Mouse (Mus musculus) embryonic facial prominence, embryonic 12.5 days (tissue): ENCODE results near the gene Snx22. TPM values are rescaled to one million over a fixed set of nuclear protein-coding genes. Genes with fewer than 3 reads are reported as not detected.

Source experiments
- ATAC-seq: fragments of 200-750 bp; cut with Nextera tagmentation; 2 replicates; pipeline ENCODE4 v1.8.0; 2017; ENCODE audit not compliant: insufficient number of reproducible peaks, insufficient read depth, low FRiP score, low TSS enrichment
- H3K27ac ChIP-seq: fragments of 300-500 bp; sonication (generic); 2 replicates; pipeline ENCODE4 v1.5.1; 2016; ENCODE audit warnings: mild to moderate bottlenecking
- H3K27me3 ChIP-seq: fragments of 300-500 bp; sonication (generic); 2 replicates; pipeline ENCODE4 v1.6.1; 2016; ENCODE audit warnings: mild to moderate bottlenecking, moderate library complexity
- H3K36me3 ChIP-seq: fragments of 300-500 bp; sonication (generic); 2 replicates; pipeline ENCODE4 v1.6.1; 2016; ENCODE audit warnings: mild to moderate bottlenecking
- H3K4me1 ChIP-seq: fragments of 300-500 bp; sonication (generic); 2 replicates; pipeline ENCODE4 v1.6.1; 2016
- H3K4me2 ChIP-seq: fragments of 300-500 bp; sonication (generic); replicated peaks from 2 replicates; pipeline ENCODE4 v1.6.1; 2016; ENCODE audit warnings: mild to moderate bottlenecking, moderate library complexity
- H3K4me3 ChIP-seq: fragments of 300-500 bp; sonication (generic); 2 replicates; pipeline ENCODE4 v1.5.1; 2016; ENCODE audit warnings: mild to moderate bottlenecking
- H3K9ac ChIP-seq: fragments of 300-500 bp; sonication (generic); 2 replicates; pipeline ENCODE4 v1.6.1; 2016; ENCODE audit warnings: mild to moderate bottlenecking, moderate library complexity
- H3K9me3 ChIP-seq: fragments of 300-500 bp; sonication (generic); 2 replicates; pipeline ENCODE4 v1.6.1; 2016; ENCODE audit warnings: mild to moderate bottlenecking, moderate library complexity
- WGBS: fragments of 180-500 bp; shearing (Covaris S2); methylation state at CpG from one replicate; pipeline ENCODE4 v1.1.7; 2016; 5-methylcytosine and 5-hydroxymethylcytosine counted together
- polyA plus RNA-seq: library from polyadenylated mRNA; unstranded; fragments of >200 nt; fragmentation: Nextera tagmentation; extraction: Ambion mirVana; gene quantifications from 2 replicates; pipeline ENCODE4 v1.2.1, GENCODE M21; 2016

Snx22 gene
- polyA plus RNA-seq, 1 experiment from 2014 or later = 6.2 TPM

DNA sequence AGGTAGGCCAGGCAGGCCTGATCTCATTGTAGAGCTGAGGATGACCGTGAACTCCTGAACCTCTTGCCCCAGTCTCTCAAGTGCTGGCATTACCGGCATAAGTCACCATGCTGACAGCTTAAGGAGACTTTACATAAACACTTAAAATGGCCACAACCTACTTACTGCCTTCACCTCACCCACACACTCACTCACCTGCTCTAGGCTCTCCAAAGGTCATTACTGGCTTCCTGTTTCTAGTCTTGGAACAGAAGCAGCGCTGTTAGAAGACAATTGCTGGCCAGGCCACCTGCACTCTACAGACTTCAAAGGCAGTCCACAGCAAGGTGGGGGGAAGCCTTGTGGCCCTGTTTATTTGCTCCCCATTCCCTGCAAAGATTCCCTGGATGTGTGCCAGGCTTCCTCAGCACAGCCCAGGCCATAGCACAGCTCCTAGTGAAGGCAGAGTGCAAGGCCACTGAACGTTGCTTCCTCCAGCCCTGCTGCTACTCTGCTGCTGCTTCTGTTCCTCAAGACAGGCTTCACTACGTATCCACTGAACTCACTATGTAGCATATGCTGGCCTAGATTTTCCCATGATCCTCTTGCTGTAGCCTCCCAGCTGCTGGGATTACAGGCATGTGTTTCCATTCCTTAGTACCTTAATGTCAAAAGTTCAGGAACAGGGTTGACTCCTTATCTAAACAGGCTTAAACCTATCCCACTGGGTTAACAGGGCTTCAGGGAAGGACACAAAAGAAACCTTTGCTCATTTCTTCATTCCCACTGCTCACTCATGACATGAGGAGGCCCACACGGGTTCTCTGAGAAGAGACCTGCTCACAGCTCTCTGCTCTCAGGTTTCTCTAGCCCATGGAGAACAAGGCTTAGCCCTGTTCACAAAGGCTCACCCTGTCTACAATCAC, 22.1 kb upstream of the Snx22 start:
- H3K27me3 ChIP-seq = no peaks in the 10 kb centered on the region
- WGBS = 63% methylated on average over 6 of the region's 6 CpGs
- H3K4me2 ChIP-seq = no peak overlapping the region
- H3K4me3 ChIP-seq = no peak overlapping the region
- H3K27ac ChIP-seq = peak overlapping the region; percentile 54
- ATAC-seq = no peak
- no peaks in the 10 kb centered on the region for H3K9me3 ChIP-seq
- peaks cover 11% of the 10 kb centered on the region; the same call in 1 of the 2 replicates for H3K4me1 ChIP-seq
- peaks cover 86% of the 10 kb centered on the region for H3K36me3 ChIP-seq
- no peak overlapping the region for H3K9ac ChIP-seq

DNA sequence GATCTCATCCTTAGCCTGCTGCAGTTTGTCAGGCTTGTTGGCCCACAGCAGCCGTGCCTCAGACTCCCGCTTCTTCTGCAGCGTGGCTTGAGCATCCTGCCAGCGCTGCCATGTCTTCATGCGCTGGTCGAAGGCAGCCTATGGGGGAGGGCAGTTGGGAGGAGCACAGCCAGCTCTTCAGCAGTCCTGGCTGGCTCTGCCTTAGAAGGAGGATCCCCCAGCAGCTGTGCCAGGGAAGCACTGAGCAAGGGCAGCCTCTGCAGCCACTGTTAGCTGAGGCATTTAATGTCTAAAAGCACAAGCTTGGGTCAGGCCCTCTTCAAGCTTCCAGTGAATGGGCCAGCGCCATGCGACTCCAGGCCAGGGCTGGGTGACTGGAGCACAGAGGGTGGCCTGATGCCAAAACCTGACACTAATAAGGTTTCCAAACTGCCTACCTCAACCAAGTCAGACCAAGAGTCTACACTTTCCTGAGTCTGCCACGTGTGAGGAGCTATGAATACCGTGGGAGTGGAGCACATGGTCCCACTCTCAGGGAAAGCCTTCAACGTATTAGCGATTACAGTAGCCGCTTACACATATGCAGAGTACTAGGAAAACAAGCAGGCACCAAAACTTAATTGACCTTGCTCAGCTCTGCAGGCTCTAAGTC, 21.2 kb upstream of the Snx22 start:
- Histone ChIP-seq H3K9ac (no peak overlapping the region), H3K27ac (0 out of 2 replicates have a peak overlapping the region, but pooled peaks have one; percentile 4), H3K27me3 (no peaks in the 10 kb centered on the region), H3K36me3 (peaks cover 81% of the 10 kb centered on the region), H3K9me3 (no peaks in the 10 kb centered on the region), H3K4me1 (peaks cover 11% of the 10 kb centered on the region; the same call in 1 of the 2 replicates), H3K4me3 (no peak overlapping the region), H3K4me2 (no peak overlapping the region)
- no peak for ATAC-seq
- 89% methylated on average over 13 of the region's 13 CpGs for WGBS

DNA sequence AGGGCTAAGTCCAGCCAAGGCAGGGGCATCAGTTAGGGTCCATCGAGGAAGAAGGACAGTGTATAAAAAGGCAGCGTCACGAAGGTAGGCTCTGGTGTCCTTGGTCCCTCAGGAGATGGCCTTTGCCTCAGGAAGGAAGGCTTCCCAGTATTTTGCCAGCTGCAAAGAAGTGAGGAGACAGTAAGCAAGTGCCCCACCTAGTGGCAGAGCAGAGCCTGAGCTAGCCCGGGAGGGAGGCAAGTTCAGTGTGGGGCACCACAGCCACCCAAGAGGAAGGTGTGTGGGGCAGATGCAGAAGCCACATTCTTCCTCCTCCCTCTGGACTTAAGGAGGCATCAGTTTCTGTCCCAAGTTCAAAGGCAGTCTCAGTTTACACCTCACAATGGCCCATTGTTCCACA, 18.9 kb upstream of the Snx22 start:
- no peaks in the 10 kb centered on the region for H3K27me3 ChIP-seq
- H3K4me1 ChIP-seq = peaks cover 11% of the 10 kb centered on the region; the same call in 1 of the 2 replicates
- 30% methylated on average over 4 of the region's 4 CpGs for WGBS
- no peak overlapping the region for H3K4me3 ChIP-seq
- no peak overlapping the region for H3K9ac ChIP-seq
- no peak overlapping the region for H3K4me2 ChIP-seq
- H3K27ac ChIP-seq = no peak overlapping the region; the same call in 1 of the 2 replicates
- peaks cover 60% of the 10 kb centered on the region for H3K36me3 ChIP-seq
- H3K9me3 ChIP-seq = no peaks in the 10 kb centered on the region
- no peak for ATAC-seq

DNA sequence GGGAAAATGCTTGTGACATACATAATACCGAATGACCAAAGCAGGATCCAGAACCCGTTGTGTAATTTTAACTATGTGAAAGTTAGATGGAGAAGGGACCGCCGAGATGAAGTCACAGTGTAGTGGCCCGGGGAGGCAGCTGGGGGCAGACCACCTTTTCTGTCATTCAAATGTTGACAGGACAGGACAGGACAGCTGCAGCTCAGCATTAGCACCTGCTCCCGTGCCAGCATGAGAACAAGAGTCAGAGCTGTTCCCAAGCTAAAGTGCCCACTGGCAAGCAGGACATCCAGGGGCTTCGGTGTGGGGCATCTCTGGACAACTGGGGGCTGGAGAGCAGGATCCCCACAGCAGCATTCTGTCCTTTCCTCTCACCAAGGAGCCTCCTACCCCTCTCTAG, 17.5 kb upstream of the Snx22 start:
- Histone ChIP-seq H3K4me2 (no peak overlapping the region), H3K4me3 (no peak overlapping the region), H3K27ac (no peak overlapping the region), H3K9ac (no peak overlapping the region), H3K9me3 (no peaks in the 10 kb centered on the region), H3K27me3 (no peaks in the 10 kb centered on the region), H3K36me3 (peaks cover 46% of the 10 kb centered on the region), H3K4me1 (0 out of 2 replicates have a peak, but pooled peaks cover 5% of the 10 kb centered on the region)
- 95% methylated on average over 7 of the region's 7 CpGs for WGBS
- no peak for ATAC-seq

DNA sequence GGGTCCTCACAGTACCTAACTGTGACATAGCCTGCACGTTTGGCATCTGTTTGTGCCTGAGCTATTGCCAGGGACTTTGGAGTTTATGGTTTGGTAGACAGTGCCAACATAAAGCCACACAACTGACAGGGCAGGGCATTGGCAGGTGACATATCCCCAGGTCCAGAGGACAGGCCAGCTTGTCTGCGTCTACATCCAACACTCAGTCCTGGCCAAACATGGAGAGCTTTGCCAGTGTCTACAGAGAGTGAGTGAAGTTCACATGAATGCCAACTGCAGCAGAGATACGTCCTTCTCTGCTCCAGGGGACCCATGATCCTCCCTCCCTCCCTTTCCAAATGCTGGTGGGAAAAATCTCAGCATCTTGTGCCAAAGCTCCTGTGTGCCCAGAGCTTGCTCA, 14.7 kb upstream of the Snx22 start:
- Histone ChIP-seq H3K27me3 (no peaks in the 10 kb centered on the region), H3K27ac (no peak overlapping the region), H3K9me3 (no peaks in the 10 kb centered on the region), H3K4me2 (no peak overlapping the region), H3K9ac (no peak overlapping the region), H3K4me3 (no peak overlapping the region), H3K4me1 (0 out of 2 replicates have a peak, but pooled peaks cover 5% of the 10 kb centered on the region), H3K36me3 (peaks cover 21% of the 10 kb centered on the region)
- ATAC-seq = no peak
- 91% methylated on average over 3 of the region's 3 CpGs for WGBS

DNA sequence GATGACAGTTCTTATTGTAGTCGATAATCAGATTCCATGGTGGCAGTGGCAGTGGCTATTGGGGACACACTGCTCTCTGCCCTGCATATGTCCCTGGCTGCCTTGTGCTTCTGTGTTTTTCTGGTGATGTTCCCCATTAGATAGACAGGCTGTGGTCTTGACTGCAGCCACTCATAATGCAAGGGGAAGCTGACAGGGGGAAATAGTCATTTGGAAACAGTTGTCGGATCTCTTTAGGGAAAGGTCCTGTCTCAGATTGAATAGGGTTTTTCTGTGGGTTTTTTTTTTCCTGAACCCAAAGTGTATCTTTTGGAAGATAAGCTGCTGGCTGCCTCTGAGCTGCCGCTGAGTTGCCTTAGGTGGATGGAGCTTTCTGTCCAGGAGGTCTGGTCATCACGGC, 12.5 kb upstream of the Snx22 start:
- WGBS = 82% methylated on average over 4 of the region's 4 CpGs
- no peaks in the 10 kb centered on the region for H3K9me3 ChIP-seq
- peaks cover 9% of the 10 kb centered on the region for H3K4me1 ChIP-seq
- no peak overlapping the region for H3K27ac ChIP-seq
- H3K4me3 ChIP-seq = no peak overlapping the region
- H3K4me2 ChIP-seq = no peak overlapping the region
- H3K27me3 ChIP-seq = no peaks in the 10 kb centered on the region
- no peak overlapping the region for H3K9ac ChIP-seq
- no peak for ATAC-seq
- H3K36me3 ChIP-seq = peaks cover under 1% of the 10 kb centered on the region; the same call in 1 of the 2 replicates

DNA sequence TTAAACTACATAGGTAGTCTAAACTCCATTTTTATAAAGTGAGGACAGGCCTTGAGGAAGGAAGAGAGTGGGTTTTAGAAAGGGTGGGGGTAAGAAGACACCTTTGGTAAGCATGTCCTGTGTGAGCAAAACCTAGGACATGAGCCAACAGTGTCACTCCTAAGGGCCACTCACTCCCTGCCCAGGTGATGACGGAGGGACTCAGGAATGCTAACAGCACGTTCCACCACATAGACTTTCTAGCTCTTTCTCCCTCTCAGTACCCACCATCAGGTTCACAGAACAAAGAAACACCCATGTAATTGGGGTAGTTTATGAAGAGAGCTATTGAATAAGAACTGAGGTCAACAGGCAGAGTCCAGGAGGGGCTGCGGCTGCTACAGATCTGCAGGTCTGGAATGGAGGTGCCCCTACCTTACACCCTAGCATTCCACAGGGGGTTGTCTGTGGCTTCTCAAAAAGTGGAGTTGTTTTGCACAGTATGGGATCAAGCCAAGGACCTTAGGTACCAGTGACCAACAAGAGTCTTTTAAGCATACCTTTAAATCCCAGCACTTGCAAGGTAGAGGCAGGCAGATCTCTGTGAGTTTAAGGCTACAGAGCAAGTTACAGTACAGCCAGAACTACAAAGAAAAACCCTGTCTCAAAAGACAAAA, 11.4 kb upstream of the Snx22 start:
- Histone ChIP-seq H3K27me3 (no peaks in the 10 kb centered on the region), H3K4me2 (no peak overlapping the region), H3K9ac (no peak overlapping the region), H3K27ac (no peak overlapping the region), H3K4me3 (no peak overlapping the region), H3K9me3 (no peaks in the 10 kb centered on the region), H3K4me1 (peaks cover 9% of the 10 kb centered on the region), H3K36me3 (no peaks in the 10 kb centered on the region)
- 72% methylated on average over 3 of the region's 3 CpGs for whole genome bisulfite sequencing
- no peak for ATAC-seq

DNA sequence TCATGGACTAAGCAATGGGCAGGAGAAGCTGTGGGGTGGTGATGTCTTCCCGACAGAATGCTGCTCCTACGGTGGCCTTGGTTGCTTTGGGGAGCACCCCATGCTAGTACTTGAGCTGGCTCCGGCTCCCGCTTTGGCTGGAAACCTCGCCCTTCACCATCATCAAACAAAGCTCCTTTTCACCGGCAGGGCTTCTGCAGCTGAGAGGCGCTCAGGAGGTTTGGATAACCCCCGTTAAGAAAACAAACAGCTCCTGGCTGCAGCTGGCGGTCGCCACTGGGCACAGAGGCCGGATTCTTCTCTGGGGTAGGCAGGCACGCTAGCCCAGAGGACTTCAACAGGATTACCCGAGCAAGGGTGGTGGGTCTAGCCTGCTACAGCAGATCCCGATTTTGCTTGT, 9.0 kb upstream of the Snx22 start:
- H3K27ac ChIP-seq = peak overlapping the region; percentile 75
- no peaks in the 10 kb centered on the region for H3K27me3 ChIP-seq
- no peak overlapping the region for H3K4me3 ChIP-seq
- 0 out of 2 replicates have a peak, but pooled peaks cover 7% of the 10 kb centered on the region for H3K9me3 ChIP-seq
- 5% methylated on average over 14 of the region's 14 CpGs for WGBS
- 0 out of 2 replicates have a peak, but pooled peaks have one; percentile 35 for ATAC-seq
- no peaks in the 10 kb centered on the region for H3K36me3 ChIP-seq
- peaks cover 9% of the 10 kb centered on the region for H3K4me1 ChIP-seq
- H3K9ac ChIP-seq = no peak overlapping the region
- H3K4me2 ChIP-seq = peak overlapping the region; percentile 35

DNA sequence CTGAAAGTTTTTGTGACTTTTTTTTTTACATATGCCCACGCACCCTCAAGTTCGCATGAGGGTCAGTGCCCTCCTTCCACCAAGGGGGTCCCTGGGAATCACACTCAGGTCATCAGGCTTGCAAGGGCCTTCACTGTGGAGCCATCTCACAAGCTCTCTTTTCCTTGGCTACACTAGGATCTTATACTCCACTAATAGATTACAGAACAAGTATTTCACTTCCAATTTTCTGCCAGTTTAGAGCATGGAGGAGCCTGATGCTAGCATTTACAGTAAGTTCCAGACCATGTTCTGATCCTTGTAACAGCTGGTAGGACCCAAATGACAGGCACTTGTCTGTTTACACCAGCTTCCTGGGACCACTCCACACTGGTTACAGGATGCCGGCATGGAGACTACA, 8.6 kb upstream of the Snx22 start:
- H3K4me1 ChIP-seq = peaks cover 9% of the 10 kb centered on the region
- ATAC-seq = no peak
- 45% methylated on average over 3 of the region's 3 CpGs for WGBS
- peak overlapping the region; percentile 75 for H3K27ac ChIP-seq
- no peaks in the 10 kb centered on the region for H3K36me3 ChIP-seq
- H3K27me3 ChIP-seq = no peaks in the 10 kb centered on the region
- H3K4me3 ChIP-seq = no peak overlapping the region
- peak overlapping the region; percentile 35 for H3K4me2 ChIP-seq
- no peak overlapping the region for H3K9ac ChIP-seq
- H3K9me3 ChIP-seq = 0 out of 2 replicates have a peak, but pooled peaks cover 7% of the 10 kb centered on the region

DNA sequence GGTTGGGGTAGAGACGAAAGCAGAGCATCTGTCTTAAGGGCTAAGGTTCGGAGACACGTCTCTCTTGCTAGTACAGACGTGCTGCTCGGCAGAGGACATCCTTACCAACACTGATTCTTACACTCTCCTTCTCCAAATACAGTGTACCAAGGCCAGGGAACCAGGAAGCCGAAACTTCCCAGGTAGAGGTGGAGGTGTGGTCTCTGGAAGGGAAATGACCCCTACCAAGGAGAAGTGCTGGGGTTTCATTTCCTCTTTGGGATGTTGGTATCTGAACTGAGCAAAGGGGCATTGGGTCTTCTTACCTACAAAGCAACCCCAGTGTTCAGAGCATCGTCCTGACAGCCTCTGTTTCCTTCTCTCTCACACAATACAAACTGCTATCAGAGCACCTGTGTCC, 3.2 kb upstream of the Snx22 start:
- Histone ChIP-seq H3K27me3 (peaks cover 20% of the 10 kb centered on the region), H3K36me3 (no peaks in the 10 kb centered on the region), H3K4me1 (peaks cover 7% of the 10 kb centered on the region), H3K4me3 (no peak overlapping the region), H3K9me3 (0 out of 2 replicates have a peak, but pooled peaks cover 7% of the 10 kb centered on the region), H3K4me2 (no peak overlapping the region), H3K9ac (no peak overlapping the region), H3K27ac (no peak overlapping the region)
- no peak for ATAC-seq
- 88% methylated on average over 7 of the region's 7 CpGs for WGBS

DNA sequence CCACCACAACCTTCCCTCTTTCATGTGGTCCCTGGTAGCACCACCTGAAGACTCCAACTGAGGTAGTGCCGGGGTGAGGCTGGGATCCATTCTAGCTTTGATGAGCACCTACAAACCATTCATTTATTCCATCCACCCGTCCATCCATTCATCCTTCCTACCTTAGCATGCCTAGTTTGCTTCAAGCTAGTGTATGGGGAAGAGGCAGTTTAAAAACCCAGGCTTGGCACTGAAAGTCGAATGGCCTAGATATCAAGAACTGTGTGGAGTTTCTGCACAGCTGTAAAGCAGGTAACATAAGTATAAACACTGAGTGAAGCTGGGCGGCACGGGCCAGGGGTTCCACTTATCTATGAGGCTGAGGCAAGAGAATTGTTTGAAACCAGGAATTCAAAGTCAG, 632 bp upstream of the Snx22 start:
- 87% methylated on average over 5 of the region's 5 CpGs for WGBS
- ATAC-seq = no peak
- peaks cover 22% of the 10 kb centered on the region for H3K36me3 ChIP-seq
- 0 out of 2 replicates have a peak, but pooled peaks cover 7% of the 10 kb centered on the region for H3K9me3 ChIP-seq
- no peak overlapping the region for H3K27ac ChIP-seq
- no peak overlapping the region for H3K4me2 ChIP-seq
- H3K4me1 ChIP-seq = peaks cover 7% of the 10 kb centered on the region
- no peak overlapping the region for H3K4me3 ChIP-seq
- H3K27me3 ChIP-seq = peaks cover 29% of the 10 kb centered on the region
- H3K9ac ChIP-seq = no peak overlapping the region
